Mouse (Mus musculus) T-helper 2 cell (primary cell): ENCODE data around the gene Cdh5.
"Not testable (repeated sequence)": the region's sequence is repeated elsewhere in the genome, so short reads cannot be mapped to it uniquely, and the experiment has no call there.

Source experiments
- in situ Hi-C: fragments of 300-600 bp; cut with MboI, MseI; formaldehyde crosslinking; loops from one replicate; pipeline ENCODE4 v1.15.1; 2025; ENCODE audit warnings: high pct_unique_total_duplicates

Cdh5 gene

DNA sequence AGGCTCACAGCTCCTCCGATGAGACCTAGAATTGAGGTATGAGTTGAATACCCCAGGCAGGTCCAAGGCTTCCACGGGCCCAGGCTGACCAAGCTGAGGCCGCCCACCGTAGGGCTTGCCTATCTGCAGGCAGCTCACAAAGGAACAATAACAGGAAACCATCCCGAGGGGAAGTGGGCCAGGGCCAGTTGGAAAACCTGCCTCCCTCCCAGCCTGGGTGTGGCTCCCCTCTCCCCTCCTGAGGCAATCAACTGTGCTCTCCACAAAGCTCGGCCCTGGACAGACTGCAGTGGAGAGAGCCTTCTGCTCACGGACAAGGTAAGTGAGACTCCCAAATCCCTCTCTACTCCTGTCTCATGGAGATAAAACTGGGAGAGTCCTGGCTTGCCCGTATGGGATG, at the start of gene Cdh5:
Cdh5 (plus strand) TSS at position 211 of the 400 bp plus-strand sequence.
- in situ Hi-C loops: no loop called here

DNA sequence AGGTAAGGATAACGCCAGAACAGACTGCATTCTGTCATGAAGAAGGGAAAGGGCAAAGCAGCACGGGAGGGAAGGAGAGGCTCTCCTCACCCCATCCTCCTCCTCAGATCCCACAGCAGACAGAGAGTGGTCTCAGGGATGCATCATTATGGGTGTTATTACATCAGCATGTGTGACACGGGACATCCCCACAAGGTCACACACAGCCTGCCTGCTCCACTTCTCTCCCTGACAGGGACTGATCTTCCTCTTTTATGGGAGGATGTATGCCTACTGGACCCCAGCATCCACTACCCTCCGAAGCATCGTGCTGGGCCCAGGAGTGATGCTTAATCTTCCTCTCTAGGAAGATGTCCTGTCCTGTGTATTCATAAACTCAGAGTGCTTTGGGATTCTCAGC, 41.5 kb upstream of the Cdh5 start:
- in situ Hi-C loops: no loop called here

DNA sequence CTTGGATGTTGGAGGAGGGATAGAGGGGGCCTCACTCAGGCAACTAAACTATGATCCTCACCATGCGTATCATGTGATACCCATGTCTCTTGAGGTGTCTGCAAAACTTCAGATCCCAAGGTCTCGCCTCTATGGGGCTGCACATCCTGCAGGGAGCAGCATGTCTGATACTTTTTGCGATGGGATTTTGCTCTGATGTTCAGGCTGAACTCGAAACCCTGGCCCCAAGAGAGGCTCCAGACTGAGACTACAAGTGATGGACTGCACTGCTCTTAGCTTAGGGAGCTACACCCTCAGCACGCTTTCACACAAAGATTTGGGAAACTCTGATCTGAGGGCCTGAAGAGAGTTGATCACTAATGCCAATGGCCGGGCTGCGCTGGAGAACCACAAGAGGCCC, 41.0 kb upstream of the Cdh5 start:
- in situ Hi-C loops: no loop called here

DNA sequence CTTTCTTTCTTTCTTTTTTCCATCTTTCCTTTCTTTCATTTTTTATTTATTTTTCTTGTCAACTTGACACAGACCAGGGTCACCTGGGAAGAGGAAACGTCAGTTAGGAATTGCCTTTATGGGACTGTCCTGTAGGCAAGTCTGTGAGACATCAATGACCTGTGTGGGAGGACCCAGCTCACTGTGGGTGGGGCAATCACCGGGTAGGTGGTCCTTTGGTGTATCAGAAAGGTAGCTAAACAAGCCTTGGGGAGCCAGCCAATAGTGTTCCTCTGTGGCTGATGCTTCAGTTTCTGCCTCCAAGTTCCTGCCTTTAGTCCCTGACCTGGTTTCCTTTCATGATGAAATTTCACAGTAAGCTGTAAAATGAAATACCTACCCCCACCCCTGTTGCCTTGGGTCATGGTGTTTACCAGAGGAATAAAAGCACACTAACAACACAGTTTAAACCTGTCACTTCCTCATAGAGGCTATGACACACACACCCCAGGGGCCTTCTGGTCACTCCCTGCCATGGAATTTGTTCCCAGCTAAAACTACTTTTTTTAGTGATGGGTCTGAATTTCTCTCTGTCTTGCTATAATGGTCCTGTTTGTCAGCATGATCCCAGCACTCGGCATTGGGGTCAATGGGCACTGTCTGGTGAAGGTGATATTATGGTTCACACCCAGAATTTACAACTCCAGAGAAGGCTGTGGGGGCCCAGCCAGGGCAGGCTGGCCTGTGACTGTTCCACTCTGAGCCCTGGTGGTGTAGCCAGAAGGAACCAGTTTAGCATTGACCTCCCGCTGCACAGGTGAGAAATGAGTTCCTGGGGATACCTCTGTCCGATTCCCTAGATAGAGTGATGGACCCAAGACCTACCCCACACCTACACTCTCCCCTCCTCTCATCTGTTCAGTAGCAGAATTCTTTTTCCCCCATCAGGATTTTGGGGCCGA, 40.1 kb upstream of the Cdh5 start:
- in situ Hi-C loops: no loop called here

DNA sequence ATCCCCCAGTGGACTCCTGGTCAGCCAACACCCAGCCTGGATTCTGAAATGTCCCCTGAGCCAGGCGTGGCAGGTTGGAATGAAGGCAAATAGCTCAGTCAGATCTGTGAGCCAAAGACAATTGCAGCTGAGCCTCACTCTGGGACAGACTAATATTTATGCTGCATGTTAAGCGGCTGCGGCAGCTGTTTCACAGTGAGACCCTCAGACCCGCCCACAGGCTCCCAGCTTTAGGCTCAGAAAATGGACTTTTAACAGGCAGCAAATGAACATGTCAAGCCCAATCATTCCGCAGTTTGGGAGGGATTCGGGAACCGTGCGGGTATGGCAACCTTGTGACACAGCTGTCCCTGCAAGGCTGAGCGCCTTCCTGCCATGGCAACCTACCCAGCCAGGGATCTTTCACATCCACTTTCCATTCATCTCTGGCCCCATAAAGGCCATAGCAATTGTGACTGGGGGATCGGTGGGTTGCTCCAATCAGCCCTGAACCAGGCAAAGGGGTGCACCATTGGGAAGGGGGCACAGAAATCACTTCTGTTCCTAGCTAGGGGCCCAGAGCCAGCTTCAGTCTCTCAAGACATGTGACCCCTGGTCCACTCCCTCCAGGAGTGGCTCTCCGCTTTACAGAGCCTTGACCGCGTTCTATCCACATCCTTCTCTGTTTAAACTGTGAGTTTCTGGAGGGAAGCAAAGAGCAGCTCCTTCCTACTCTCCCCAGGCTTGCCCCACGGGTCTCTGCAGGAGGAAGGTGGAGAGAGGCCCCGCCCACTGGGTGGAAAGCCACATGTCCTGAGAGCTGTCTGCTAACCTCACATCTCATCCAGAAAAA, 39.2 kb upstream of the Cdh5 start:
- in situ Hi-C loops: no loop called here

DNA sequence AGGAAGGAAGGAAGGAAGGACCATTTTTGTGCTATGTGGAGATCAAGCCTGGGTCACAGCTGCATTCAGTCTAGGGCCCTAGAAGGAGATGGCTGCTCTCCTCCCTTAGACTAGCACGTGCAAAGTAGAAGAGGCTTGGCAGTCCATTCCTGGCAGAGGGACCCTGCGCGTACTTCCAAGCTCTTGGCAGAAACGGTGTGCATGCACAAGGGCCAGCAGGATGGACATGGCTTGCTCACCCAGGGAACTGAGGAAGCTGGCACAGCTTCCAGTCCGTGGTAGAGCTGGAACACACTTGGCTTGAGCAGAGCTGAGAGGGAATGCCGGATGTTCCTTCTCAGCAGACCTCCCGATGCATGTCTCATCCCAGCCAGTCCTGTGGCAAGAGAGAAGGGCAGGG, 36.2 kb upstream of the Cdh5 start:
- in situ Hi-C loops: no loop called here

DNA sequence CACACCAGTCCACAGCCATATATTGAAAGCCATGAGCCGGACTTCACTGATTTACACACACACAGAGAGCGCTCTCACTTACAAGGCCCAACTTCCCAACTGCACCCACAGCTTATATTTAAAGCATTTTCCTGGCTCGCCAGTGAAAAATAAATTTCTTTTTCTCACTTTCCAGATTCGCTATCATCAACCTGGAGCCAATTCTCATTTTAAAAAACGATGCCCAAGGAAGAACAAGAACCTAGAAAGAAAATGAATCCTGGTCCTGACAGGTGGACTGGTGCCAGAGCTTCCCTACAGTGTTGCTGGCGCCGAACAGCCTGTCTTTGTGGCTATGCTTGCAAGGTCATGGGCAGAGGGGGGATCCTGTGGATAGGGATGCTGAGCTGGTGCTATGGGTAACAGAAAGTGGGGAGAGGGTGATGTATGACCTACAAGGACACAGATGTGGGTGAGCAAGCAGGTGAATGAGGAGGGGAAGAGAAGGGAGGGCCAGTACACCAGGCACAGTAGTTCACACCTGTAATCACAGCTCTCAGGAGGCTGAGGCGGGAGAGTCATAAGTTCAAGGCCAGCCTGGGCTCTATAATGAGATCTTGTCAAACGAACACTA, 35.4 kb upstream of the Cdh5 start:
- in situ Hi-C loops: no loop called here

DNA sequence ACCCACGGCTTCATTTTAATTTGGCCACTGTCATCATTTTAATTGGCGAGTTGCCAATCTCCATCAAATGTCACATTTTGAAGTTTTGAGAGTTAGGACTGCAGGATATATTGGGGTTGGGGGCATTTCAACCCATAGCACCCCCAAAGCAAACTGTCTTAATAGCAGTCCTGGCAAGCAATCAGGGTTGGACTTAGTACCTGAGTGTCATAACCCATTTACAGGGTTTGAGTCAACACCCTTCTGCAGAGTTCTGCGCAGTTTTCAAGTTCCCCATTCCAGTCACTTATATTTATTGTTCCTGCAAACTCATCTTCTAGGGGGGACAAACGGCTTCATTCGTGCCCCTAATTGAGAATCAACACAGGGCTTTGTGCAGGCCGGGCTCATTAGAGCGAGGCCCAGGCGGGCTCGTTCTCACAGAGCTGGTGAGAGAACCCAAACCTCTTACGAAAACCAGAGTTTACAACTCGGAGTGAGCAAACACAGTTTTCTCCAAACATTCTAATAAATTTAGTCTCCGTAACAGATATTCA, 34.0 kb upstream of the Cdh5 start:
- in situ Hi-C loops: no loop called here

DNA sequence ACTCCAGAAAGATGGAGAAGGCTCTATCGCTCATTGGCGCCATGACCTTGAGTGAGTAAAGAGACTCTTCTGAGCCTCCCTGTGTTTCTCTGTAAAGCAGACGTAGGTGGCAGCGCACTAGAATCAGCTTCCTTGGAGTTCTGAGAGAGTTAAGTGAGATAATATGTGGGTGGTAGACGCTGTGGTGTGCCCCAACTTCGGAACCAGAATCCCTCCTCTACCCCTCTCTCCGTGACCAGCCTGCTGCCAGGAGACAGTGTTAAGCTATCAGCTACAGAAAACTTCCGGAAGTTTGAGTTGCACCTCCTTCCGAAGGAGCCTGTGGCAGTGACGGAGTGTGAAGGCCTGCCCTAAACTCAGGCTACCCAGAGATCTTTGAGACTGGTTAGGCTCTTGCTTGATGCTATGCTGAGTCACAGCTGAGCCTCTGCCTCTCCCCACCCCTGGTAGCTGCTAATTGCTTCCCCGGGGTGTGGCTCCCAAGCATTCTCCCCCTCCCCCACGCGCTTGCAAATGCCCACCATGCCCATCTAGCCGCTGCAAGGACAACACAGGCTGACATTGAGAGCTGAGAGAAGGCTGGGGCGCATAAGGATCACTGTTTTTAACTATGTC, 32.9 kb upstream of the Cdh5 start:
- in situ Hi-C loops: no loop called here

DNA sequence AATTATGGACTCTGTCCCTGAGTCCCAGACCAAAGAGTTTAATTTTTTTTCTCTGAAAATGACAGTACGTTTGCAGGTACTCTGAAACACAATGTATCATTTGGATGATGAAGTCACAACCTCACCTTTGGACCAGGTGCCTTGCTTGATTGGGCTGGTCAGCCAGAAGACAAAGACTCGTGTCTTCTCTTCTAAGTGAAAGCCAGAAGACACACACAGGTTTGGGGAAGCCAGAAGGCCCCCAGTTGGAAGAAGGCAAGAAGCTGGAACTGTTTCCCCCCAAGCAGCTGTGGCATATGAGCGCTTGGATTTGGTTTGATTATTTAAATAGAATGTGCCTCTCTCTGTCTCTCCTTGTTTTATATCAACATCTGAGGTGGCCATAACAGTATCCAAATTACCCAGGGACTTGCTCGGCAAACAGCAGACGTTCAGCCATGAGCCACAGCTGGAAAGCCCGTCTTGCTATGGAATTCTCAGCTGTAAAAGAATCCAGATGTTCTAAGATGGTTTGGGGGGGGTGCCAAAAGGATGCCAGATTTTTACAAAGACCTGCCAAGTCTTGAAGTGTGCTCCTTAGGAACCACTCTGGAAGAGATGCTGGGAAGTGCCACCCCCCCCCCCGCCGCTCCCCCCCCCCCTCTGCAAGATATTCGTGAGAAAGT, 31.1 kb upstream of the Cdh5 start:
- in situ Hi-C loops: not testable (repeated sequence)

DNA sequence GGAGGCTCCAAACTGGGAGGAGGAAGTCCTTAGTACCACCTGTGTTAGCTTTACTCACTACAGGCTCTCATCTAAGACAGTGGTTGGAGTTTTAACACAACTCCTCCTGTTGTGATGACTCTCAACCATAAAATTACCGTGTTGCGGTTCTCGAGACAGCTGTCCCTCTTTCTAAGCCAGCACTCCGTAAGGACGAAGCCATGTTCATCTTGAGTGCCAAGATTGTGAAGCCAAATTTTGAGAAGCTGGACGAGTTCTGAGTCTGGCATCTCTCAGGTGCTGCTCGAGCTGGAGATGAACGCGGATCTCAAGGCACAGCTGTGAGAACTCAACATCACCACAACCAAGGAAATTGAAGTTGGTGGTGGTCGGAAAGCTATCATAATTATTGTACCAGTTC, 30.5 kb upstream of the Cdh5 start:
- in situ Hi-C loops: no loop called here

DNA sequence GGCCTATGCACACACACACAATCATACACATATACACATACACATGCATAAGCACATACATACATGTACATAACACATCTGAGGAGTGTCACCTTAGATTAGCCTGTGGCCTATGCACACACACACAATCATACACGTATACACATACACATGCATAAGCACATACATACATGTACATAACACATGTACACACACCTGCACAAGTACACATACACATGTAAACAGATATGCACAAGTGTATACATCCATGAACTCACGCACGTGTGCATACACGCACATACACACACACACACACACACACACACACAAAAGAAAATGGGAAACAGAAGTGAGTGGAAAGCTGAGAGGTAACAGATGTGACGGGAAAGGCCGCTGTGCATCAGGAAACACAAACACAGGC, 26.3 kb upstream of the Cdh5 start:
- in situ Hi-C loops: no loop called here

DNA sequence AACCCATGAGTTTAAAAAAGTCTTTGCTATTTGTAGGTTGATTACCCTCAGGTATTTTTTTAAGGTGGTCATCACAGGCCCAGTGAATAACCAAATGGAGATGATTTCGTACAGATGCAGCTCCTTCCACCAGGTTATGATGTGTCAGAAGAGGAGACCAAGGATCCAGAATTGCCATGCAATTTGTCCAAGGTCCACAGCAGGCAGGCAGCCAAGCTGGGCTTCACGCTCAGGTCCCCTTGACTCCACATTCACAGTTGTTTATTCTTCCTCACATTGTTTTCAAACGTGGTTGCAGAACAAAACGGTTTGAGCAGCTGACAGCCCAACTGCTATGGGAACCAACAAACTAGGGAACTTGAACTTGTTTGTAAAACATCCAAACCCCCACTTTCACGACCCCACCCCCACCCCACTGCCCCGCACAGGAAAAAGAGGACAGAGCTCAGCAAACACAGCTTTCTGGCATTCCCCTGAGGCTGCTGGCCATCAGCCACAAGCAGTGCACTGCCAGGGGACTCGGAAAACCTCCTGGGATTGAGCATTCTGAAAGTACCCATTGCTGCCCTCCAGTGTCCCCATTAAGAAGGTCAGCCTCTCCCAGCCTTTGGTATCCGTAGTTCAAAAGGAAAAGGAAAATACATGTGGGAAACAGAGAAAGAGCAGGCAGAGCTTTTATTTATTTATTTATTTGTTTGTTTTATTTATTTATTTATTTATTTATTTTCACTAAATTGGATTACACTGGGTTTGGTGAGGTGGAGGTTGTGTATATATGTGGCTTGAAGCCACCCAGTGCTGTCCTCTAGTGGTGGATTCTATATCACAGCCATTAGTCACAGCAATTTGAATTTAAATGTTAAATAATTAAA, 24.6 kb upstream of the Cdh5 start:
- in situ Hi-C loops: no loop called here

DNA sequence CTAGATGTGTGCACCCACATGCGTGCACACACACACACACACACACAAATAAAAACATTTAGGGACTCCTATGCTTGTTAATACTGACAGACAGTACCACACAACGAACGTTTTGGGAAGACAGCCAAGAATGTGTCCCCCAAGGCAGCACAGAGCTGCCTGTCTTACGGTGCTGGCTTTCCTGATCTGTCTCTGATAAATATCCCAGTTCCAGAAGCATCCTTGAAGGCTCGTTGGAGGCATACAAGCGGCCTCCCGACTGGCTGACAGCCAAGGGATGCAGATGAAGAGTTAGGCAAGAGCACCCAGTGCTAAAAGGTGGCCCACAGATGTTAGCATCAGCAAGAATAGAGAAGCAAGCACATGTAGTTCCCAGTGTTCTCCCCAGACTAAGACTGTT, 23.3 kb upstream of the Cdh5 start:
- in situ Hi-C loops: no loop called here

DNA sequence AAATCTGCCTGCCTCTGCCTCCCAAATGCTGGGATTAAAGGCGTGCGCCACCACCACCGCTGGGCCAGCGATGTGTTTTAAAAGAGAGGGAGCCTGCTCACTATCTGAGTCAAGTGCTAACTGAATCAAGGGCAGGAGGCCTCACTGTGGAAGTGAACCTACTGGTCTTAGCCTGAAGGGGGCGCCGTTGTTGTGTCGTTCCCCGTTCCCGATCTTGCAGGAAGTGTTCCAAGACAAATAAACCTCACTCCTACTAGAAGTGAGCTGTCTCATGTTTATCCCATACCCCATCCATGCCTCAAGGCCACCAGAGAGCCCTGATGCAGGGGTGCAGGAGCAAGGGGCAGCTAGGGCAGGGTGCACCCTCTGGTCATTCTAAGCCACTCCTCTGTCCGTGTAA, 16.1 kb upstream of the Cdh5 start:
- in situ Hi-C loops: no loop called here

DNA sequence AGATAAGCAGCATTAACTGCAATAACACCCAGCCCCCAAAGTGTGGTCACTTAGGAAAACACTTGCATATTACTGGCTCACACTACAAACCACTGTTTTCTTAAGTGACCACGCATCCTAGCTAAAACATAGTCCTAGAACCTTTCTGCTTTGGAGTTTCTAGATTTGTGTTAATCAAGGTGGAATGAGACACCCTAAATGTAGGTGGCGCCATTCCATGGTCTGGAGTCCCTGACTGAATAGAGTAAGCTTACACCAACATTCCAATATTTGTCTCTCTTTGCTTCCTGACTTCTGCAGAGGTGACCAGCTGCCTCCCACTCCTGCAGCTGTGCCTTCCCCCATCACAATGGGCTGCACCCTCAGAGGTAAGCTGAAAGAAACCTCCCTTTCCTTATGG, 14.8 kb upstream of the Cdh5 start:
- in situ Hi-C loops: no loop called here

DNA sequence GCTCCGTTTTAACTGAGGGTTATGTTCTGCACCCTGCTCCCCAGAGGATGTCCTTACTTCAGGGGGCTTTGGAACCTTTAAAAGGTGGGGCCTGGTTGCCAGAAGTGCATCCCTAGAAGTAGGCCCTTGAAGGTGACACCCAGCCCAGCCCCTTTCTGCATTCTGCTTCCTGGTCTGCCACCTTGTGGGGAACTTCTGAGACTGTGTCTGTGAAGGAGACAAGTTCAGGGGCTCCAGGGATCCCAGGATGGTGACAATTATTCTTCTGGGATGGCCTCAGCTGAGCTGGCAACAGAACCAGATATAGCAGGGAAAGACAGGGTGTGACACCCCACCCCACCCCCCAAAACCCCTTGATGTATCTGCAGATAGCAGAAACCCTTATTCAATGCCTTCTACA, 14.3 kb upstream of the Cdh5 start:
- in situ Hi-C loops: no loop called here

DNA sequence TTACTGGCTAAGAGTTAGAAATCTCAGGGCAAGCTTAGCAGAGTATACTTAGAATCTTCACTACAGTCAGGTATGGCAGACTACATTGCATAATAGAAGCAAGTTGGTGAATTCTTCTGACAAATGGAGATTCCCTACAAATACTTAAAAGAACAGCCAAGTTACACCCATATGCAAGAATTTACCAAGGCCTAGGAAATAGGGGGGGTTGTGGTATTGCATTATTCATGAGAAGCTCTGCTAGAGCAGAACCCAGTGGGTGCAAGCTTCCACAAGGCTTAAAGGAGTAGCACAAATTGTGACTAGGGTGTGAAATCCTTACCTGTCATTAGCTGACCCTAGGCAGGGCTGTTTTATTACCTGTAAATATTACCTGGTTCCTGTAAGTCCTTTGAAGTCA, 13.5 kb upstream of the Cdh5 start:
- in situ Hi-C loops: not testable (repeated sequence)

DNA sequence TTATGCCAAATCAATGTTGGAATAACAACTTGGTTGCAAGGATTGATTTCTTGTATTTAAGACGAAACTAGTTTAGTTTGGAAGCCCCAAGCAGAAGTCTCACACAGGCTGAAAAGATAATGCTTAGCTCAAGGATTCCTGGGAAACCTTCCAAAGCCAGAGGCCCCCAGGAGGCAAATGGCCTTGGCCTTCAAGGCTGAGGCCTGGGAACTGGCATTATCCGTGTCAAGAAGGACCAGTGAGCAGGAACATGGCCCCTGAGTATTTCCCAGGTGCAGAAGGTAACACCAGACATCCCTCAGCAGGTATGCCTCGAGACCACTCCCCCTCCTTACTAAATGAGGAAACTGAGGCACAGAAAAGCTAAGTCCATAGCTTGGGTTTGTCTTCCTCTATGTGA, 12.5 kb upstream of the Cdh5 start:
- in situ Hi-C loops: no loop called here
